Mouse (Mus musculus) midbrain, embryonic 14.5 days (tissue): ENCODE data around the gene Gm9918. TPM values are rescaled to one million over a fixed set of nuclear protein-coding genes. Genes with fewer than 3 reads are reported as not detected.
A peak's percentile ranks its signal among the peaks of the same experiment; 100 is the strongest.
"Not testable (repeated sequence)": the region's sequence is repeated elsewhere in the genome, so short reads cannot be mapped to it uniquely, and the experiment has no call there.

Source experiments
- ATAC-seq: fragments of 200-750 bp; cut with Nextera tagmentation; 2 replicates; pipeline ENCODE4 v1.8.0; 2017; ENCODE audit warnings: moderate number of reproducible peaks, moderate library complexity; ENCODE audit not compliant: low FRiP score, low TSS enrichment
- DNase-seq: peaks from one replicate; pipeline ENCODE4 v3.0.0-alpha.2; 2015
- H3K27ac ChIP-seq: fragments of 300-500 bp; sonication (generic); replicated peaks from 2 replicates; pipeline ENCODE4 v1.5.1; 2014; ENCODE audit warnings: mild to moderate bottlenecking, low read depth, low read length, moderate library complexity
- H3K27me3 ChIP-seq: fragments of 300-500 bp; sonication (generic); 2 replicates; pipeline ENCODE4 v1.6.1; 2014; ENCODE audit warnings: low read length, control low read depth, mixed read lengths; ENCODE audit not compliant: control insufficient read depth, insufficient read depth
- H3K36me3 ChIP-seq: fragments of 300-500 bp; sonication (generic); 2 replicates; pipeline ENCODE4 v1.6.1; 2014; ENCODE audit warnings: low read length, control low read depth; ENCODE audit not compliant: control insufficient read depth, insufficient read depth
- H3K4me1 ChIP-seq: fragments of 300-500 bp; sonication (generic); 2 replicates; pipeline ENCODE4 v1.6.1; 2014; ENCODE audit warnings: mild to moderate bottlenecking, antibody characterized with exemption, low read length, control low read depth; ENCODE audit not compliant: control insufficient read depth, insufficient read depth
- H3K4me2 ChIP-seq: fragments of 300-500 bp; sonication (generic); 2 replicates; pipeline ENCODE4 v1.6.1; 2014; ENCODE audit warnings: mild to moderate bottlenecking, low read length, moderate library complexity
- H3K4me3 ChIP-seq: fragments of 300-500 bp; sonication (generic); replicated peaks from 2 replicates; pipeline ENCODE4 v1.5.1; 2014; ENCODE audit warnings: low read depth, low read length
- H3K9ac ChIP-seq: fragments of 300-500 bp; sonication (generic); replicated peaks from 2 replicates; pipeline ENCODE4 v1.6.1; 2014; ENCODE audit warnings: mild to moderate bottlenecking, low read length, moderate library complexity
- H3K9me3 ChIP-seq: fragments of 300-500 bp; sonication (generic); 2 replicates; pipeline ENCODE4 v1.6.1; 2016; ENCODE audit warnings: low read length, control low read depth, mixed read lengths; ENCODE audit not compliant: control insufficient read depth
- WGBS: fragments of 180-500 bp; shearing (Covaris S2); extraction: QIAGEN DNeasy Blood & Tissue Kit; methylation state at CpG from one replicate; pipeline ENCODE4 v1.1.7; 2014; 5-methylcytosine and 5-hydroxymethylcytosine counted together
- polyA plus RNA-seq: library from polyadenylated mRNA; unstranded; fragments of >200 nt; fragmentation: Nextera tagmentation; extraction: Ambion mirVana; gene quantifications from 2 replicates; pipeline ENCODE4 v1.2.1, GENCODE M21; 2014

Gm9918 gene
- polyA plus RNA-seq = 0.09 TPM in 1 of 2 replicates, not detected in the other

- ATAC-seq = no peak
- DNase-seq = no peak
- Histone ChIP-seq H3K27ac (no peak within 1 kb of the TSS), H3K9ac (0 out of 2 replicates have a peak within 1 kb of the TSS, but pooled peaks have one; percentile 7), H3K4me2 (peak within 1 kb of the TSS; percentile 24; the same call in 1 of the 2 replicates), H3K4me1 (no peaks in the 10 kb centered on the region), H3K27me3 (0 out of 2 replicates have a peak, but pooled peaks cover 7% of the 10 kb centered on the region), H3K4me3 (no peak within 1 kb of the TSS), H3K36me3 (no peaks in the 10 kb centered on the region), H3K9me3 (no peaks in the 10 kb centered on the region)
- 8% methylated on average over 20 of the region's 21 CpGs for WGBS
Observed at GRCm38 (mm10) chr15:102270274-102270960, at the start of gene Gm9918. Gene Gm9918 (plus strand): TSS chr15:102270563.

GRCm38 (mm10) chr15:102222386-102222785 lies 48.0 kb upstream of the Gm9918 start:
- H3K27me3 ChIP-seq = peaks cover 19% of the 10 kb centered on the region
- no peaks in the 10 kb centered on the region for H3K9me3 ChIP-seq
- DNase-seq (no peak), ATAC-seq (no peak)
- H3K9ac ChIP-seq = no peak overlapping the region
- H3K4me2 ChIP-seq = no peak overlapping the region
- 68% methylated on average over 10 of the region's 10 CpGs for WGBS
- no peak overlapping the region for H3K4me3 ChIP-seq
- peaks cover 5% of the 10 kb centered on the region; the same call in 1 of the 2 replicates for H3K36me3 ChIP-seq
- H3K4me1 ChIP-seq = peaks cover 12% of the 10 kb centered on the region
- H3K27ac ChIP-seq = no peak overlapping the region

GRCm38 (mm10) chr15:102224186-102224991 lies 46.0 kb upstream of the Gm9918 start:
- Histone ChIP-seq H3K9me3 (no peaks in the 10 kb centered on the region), H3K27me3 (peaks cover 19% of the 10 kb centered on the region), H3K4me1 (peaks cover 12% of the 10 kb centered on the region), H3K4me3 (peak overlapping the region; percentile 39), H3K4me2 (peak overlapping the region; percentile 79), H3K9ac (peak overlapping the region; percentile 50), H3K36me3 (no peaks in the 10 kb centered on the region), H3K27ac (no peak overlapping the region)
- WGBS = 3% methylated on average over 43 of the region's 43 CpGs
- DNase-seq (peak; percentile 87), ATAC-seq (peak; percentile 72)

GRCm38 (mm10) chr15:102224992-102225617 lies 45.3 kb upstream of the Gm9918 start:
- H3K4me1 ChIP-seq = peaks cover 12% of the 10 kb centered on the region
- H3K9ac ChIP-seq = peak overlapping the region; percentile 50
- H3K4me3 ChIP-seq = peak overlapping the region; percentile 39; the same call in 1 of the 2 replicates
- WGBS = 22% methylated on average over 21 of the region's 21 CpGs
- ATAC-seq (no peak), DNase-seq (no peak)
- peaks cover 19% of the 10 kb centered on the region for H3K27me3 ChIP-seq
- no peaks in the 10 kb centered on the region for H3K9me3 ChIP-seq
- H3K36me3 ChIP-seq = no peaks in the 10 kb centered on the region
- H3K27ac ChIP-seq = no peak overlapping the region
- peak overlapping the region; percentile 79 for H3K4me2 ChIP-seq

- not testable (repeated sequence) for ATAC-seq, H3K9ac ChIP-seq, H3K27ac ChIP-seq, H3K4me3 ChIP-seq, H3K9me3 ChIP-seq, H3K36me3 ChIP-seq, DNase-seq, H3K4me2 ChIP-seq
- 77% methylated on average over 6 of the region's 6 CpGs for WGBS
- Histone ChIP-seq H3K4me1 (peaks cover 12% of the 10 kb centered on the region), H3K27me3 (peaks cover 19% of the 10 kb centered on the region)
Observed at GRCm38 (mm10) chr15:102225619-102226018, 44.7 kb upstream of the Gm9918 start.

- no peak overlapping the region for H3K4me2 ChIP-seq
- ATAC-seq (no peak), DNase-seq (no peak)
- 0 out of 2 replicates have a peak, but pooled peaks cover 5% of the 10 kb centered on the region for H3K4me1 ChIP-seq
- no peak overlapping the region for H3K27ac ChIP-seq
- H3K9me3 ChIP-seq = no peaks in the 10 kb centered on the region
- no peaks in the 10 kb centered on the region for H3K36me3 ChIP-seq
- H3K27me3 ChIP-seq = no peaks in the 10 kb centered on the region
- WGBS = 83% methylated on average over 17 of the region's 17 CpGs
- H3K4me3 ChIP-seq = no peak overlapping the region
- H3K9ac ChIP-seq = no peak overlapping the region
Observed at GRCm38 (mm10) chr15:102230408-102231321, 39.7 kb upstream of the Gm9918 start.

- no peak within 1 kb of the TSS for H3K4me2 ChIP-seq
- H3K36me3 ChIP-seq = no peaks in the 10 kb centered on the region
- H3K27ac ChIP-seq = no peak within 1 kb of the TSS
- H3K9ac ChIP-seq = no peak within 1 kb of the TSS
- no peaks in the 10 kb centered on the region for H3K9me3 ChIP-seq
- 0 out of 2 replicates have a peak, but pooled peaks cover 6% of the 10 kb centered on the region for H3K4me1 ChIP-seq
- no peak for DNase-seq
- WGBS = 66% methylated on average over 6 of the region's 6 CpGs
- no peaks in the 10 kb centered on the region for H3K27me3 ChIP-seq
- no peak for ATAC-seq
- no peak within 1 kb of the TSS for H3K4me3 ChIP-seq
Observed at GRCm38 (mm10) chr15:102231748-102232147, 38.6 kb upstream of the Gm9918 start, which contains the start of gene Itgb7. Gene Itgb7 (minus strand): TSS chr15:102231944.

- no peak overlapping the region for H3K9ac ChIP-seq
- no peak for ATAC-seq
- H3K36me3 ChIP-seq = no peaks in the 10 kb centered on the region
- DNase-seq = no peak
- H3K4me1 ChIP-seq = 0 out of 2 replicates have a peak, but pooled peaks cover 6% of the 10 kb centered on the region
- H3K4me2 ChIP-seq = no peak overlapping the region
- H3K27me3 ChIP-seq = no peaks in the 10 kb centered on the region
- H3K9me3 ChIP-seq = no peaks in the 10 kb centered on the region
- H3K4me3 ChIP-seq = no peak overlapping the region
- WGBS = 87% methylated on average over 7 of the region's 7 CpGs
- no peak overlapping the region for H3K27ac ChIP-seq
Observed at GRCm38 (mm10) chr15:102232764-102233163, 37.6 kb upstream of the Gm9918 start.
